Mouse (Mus musculus): Measurements from ENCODE around the gene Tpm3. TPM values are rescaled to one million over a fixed set of nuclear protein-coding genes. Genes with fewer than 3 reads are reported as not detected.

Tpm3 gene
- polyA plus RNA-seq, 1 experiment = 665 TPM

DNA sequence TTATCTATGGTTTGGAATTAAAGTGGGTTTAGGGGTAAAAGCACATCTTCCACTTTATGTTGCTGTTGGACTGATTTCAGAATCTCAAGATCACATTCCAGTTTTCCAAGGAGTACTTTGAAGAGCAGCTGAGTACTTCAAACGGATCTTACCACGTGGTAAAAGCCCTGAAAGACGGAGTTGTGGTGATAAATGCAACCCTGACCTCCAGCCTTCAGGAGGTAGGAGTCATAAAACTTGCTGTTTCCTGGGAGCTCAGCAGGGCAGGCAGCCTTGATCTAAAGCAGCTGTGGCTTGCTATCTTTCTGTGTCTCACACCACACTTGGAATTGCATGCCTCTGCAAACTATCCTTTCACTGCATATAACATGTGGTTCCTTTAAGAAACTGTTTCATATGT, 62.0 kb downstream of the Tpm3 start:
- Histone ChIP-seq H3K4me3 (replicated peaks; ENCODE audit: control insufficient read depth, low read depth, low read length) (no peak overlapping the region), H3K4me1 (ENCODE audit: control insufficient read depth, insufficient read depth, low read length) (no peaks in the 10 kb centered on the region), H3K27ac (ENCODE audit: control insufficient read depth, insufficient read depth, low read depth, low read length, poor library complexity) (no peak overlapping the region)
- WGBS = 82% methylated on average over 3 of the region's 3 CpGs
- TF ChIP-seq CTCF (IDR thresholded peaks at IDR 0.05; ENCODE audit: control insufficient read depth, insufficient read depth, low read length) (no peak), POLR2A (IDR thresholded peaks at IDR 0.05; ENCODE audit: borderline replicate concordance, control insufficient read depth, low read depth, low read length) (no peak)

DNA sequence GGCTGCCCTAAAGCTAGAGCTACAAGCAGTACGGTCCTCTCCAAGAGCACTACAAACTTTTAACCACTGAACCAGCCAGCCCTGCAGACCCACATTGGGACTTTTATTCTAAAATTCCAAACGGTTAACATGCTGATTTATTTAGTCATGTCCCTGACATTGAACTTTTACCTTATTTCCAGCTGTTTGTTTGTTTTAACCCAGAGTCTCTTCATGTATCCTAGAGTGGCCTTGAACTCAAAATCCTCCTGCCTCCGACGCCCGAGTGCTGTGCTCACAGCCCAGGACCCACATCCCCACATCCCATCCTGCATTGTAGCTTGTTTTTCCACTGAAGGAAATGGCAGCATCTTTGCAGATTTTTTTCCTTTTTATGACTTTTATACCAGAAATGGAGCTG, 62.5 kb downstream of the Tpm3 start:
- WGBS = 83% methylated on average over 5 of the region's 5 CpGs

DNA sequence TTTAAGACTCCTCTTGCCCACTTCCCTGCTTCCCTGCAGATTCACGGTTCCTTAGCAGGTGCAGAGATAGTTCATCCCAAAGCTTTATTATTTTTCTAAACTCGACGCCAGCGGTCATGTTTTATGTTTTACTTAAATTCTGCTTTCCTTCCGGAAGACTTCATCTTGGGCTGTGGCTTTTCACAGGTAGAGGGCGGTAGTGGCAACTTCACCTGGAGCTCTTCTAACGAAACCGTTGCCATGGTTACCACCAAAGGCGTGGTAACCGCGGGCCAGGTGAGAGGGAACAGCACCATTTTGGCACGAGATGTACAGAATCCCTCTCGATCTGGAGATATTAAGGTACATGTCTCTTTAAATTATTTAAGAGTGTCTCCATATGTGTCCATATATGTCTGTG, 64.2 kb downstream of the Tpm3 start:
- no peak overlapping the region for H3K27ac ChIP-seq (ENCODE audit: control insufficient read depth, insufficient read depth, low read depth, low read length, poor library complexity)
- TF ChIP-seq CTCF (IDR thresholded peaks at IDR 0.05; ENCODE audit: control insufficient read depth, insufficient read depth, low read length) (no peak), POLR2A (IDR thresholded peaks at IDR 0.05; ENCODE audit: borderline replicate concordance, control insufficient read depth, low read depth, low read length) (no peak)
- H3K4me3 ChIP-seq (replicated peaks; ENCODE audit: control insufficient read depth, low read depth, low read length) = no peak overlapping the region
- 60% methylated on average over 13 of the region's 13 CpGs for WGBS
- no peaks in the 10 kb centered on the region for H3K4me1 ChIP-seq (ENCODE audit: control insufficient read depth, insufficient read depth, low read length)

More for the DNA sequence above, 62.5 kb downstream of the Tpm3 start:
- H3K27ac ChIP-seq (ENCODE audit: control insufficient read depth, insufficient read depth, low read depth, low read length, poor library complexity) = no peak overlapping the region
- TF ChIP-seq CTCF (IDR thresholded peaks at IDR 0.05; ENCODE audit: control insufficient read depth, insufficient read depth, low read length) (no peak), POLR2A (IDR thresholded peaks at IDR 0.05; ENCODE audit: borderline replicate concordance, control insufficient read depth, low read depth, low read length) (no peak)
- H3K4me1 ChIP-seq (ENCODE audit: control insufficient read depth, insufficient read depth, low read length) = no peaks in the 10 kb centered on the region
- no peak overlapping the region for H3K4me3 ChIP-seq (replicated peaks; ENCODE audit: control insufficient read depth, low read depth, low read length)

DNA sequence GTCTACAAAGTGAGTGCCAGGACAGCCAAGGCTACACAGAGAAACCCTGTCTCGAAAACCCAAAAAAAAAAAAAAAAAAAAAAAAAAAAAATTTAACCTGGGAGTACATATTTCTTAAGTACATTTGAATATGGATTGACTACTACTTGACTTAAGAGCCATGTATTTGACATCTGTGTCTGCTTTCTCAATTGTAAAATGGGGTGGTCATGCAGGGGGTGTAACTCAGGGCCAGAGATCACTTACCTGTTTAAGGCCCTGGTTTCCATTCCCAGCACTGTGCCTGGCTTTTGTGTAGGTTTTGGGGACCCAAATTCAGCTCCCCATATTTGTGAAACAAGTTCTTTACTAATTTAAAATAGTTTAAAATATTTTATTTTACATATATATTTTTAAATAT, 65.2 kb downstream of the Tpm3 start:
- H3K4me3 ChIP-seq (replicated peaks; ENCODE audit: control insufficient read depth, low read depth, low read length) = no peak overlapping the region
- no peak for TF ChIP-seq CTCF (IDR thresholded peaks at IDR 0.05; ENCODE audit: control insufficient read depth, insufficient read depth, low read length)
- TF ChIP-seq POLR2A (IDR thresholded peaks at IDR 0.05; ENCODE audit: borderline replicate concordance, control insufficient read depth, low read depth, low read length) = no peak
- WGBS = 50% methylated on average over 1 of the region's 1 CpGs

DNA sequence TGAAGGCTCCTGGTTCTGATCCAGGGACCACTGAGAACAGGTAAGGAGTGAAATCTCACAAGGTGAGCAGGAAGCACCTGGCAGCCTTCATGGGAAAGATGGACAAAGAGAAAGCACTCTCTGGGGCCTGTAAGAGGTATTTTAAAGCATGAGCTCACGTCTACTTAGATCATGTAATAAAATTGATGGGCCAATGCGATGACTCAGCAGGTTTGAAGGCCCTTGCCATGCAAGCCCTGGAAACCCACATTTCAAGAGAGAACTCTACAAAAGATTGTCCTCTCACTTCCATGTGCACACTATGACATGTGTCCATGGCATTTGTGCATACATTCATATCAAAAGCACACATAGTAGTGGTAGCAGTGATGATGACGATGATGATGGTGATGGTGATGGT, 67.5 kb downstream of the Tpm3 start:
- Histone ChIP-seq H3K4me1 (ENCODE audit: control insufficient read depth, insufficient read depth, low read length) (no peaks in the 10 kb centered on the region), H3K27ac (ENCODE audit: control insufficient read depth, insufficient read depth, low read depth, low read length, poor library complexity) (no peak overlapping the region), H3K4me3 (replicated peaks; ENCODE audit: control insufficient read depth, low read depth, low read length) (no peak overlapping the region)
- WGBS = 78% methylated on average over 3 of the region's 3 CpGs
- no peak for TF ChIP-seq CTCF (IDR thresholded peaks at IDR 0.05; ENCODE audit: control insufficient read depth, insufficient read depth, low read length)
- TF ChIP-seq POLR2A (IDR thresholded peaks at IDR 0.05; ENCODE audit: borderline replicate concordance, control insufficient read depth, low read depth, low read length) = no peak

More for the DNA sequence above, 65.2 kb downstream of the Tpm3 start:
- H3K4me1 ChIP-seq (ENCODE audit: control insufficient read depth, insufficient read depth, low read length) = no peaks in the 10 kb centered on the region
- no peak overlapping the region for H3K27ac ChIP-seq (ENCODE audit: control insufficient read depth, insufficient read depth, low read depth, low read length, poor library complexity)

DNA sequence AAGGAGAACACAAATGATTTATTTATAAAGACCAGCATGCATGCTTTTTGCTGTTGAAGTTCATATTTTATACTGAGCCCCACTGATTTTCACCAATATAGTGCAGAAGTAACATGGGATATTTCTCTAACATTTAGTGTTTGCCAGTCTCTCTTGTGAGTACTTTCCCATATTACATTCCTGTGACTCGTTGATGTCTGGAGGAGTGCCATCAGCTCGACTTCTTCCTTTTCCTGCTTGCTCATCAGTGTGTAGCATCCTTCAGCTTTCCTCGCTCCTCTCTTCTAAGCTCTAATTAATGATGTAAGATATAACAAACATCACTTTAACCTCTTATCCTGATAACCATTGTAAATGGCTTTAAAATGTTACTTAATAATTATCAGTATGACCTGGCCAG, 73.0 kb downstream of the Tpm3 start:
- 58% methylated on average over 3 of the region's 3 CpGs for WGBS
- H3K27ac ChIP-seq (ENCODE audit: control insufficient read depth, insufficient read depth, low read depth, low read length, poor library complexity) = no peak overlapping the region
- no peaks in the 10 kb centered on the region for H3K4me1 ChIP-seq (ENCODE audit: control insufficient read depth, insufficient read depth, low read length)
- H3K4me3 ChIP-seq (replicated peaks; ENCODE audit: control insufficient read depth, low read depth, low read length) = no peak overlapping the region
- TF ChIP-seq POLR2A (IDR thresholded peaks at IDR 0.05; ENCODE audit: borderline replicate concordance, control insufficient read depth, low read depth, low read length) (no peak), CTCF (IDR thresholded peaks at IDR 0.05; ENCODE audit: control insufficient read depth, insufficient read depth, low read length) (no peak)

DNA sequence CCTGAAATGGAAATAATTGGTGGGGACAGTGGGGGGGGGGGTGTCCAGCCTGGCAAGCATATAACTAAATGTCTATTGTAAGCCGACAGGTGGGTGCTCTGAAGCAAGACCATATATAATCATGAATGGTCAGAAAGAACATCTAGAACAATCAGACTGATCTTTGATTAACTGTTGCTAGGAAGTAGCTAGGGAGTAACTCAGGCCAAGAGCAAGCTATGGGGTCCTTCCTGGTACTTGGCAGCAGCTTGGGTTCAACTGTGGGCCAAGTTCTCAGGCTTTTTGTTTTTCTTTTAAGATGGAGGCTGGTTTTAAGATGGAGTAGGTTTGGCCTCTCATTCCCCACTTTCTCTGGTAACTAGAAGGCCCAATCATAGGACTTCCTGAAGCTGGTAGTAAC, 74.2 kb downstream of the Tpm3 start:
- no peaks in the 10 kb centered on the region for H3K4me1 ChIP-seq (ENCODE audit: control insufficient read depth, insufficient read depth, low read length)
- H3K27ac ChIP-seq (ENCODE audit: control insufficient read depth, insufficient read depth, low read depth, low read length, poor library complexity) = no peak overlapping the region
- H3K4me3 ChIP-seq (replicated peaks; ENCODE audit: control insufficient read depth, low read depth, low read length) = no peak overlapping the region
- 83% methylated on average over 1 of the region's 1 CpGs for WGBS
- TF ChIP-seq POLR2A (IDR thresholded peaks at IDR 0.05; ENCODE audit: borderline replicate concordance, control insufficient read depth, low read depth, low read length) (no peak), CTCF (IDR thresholded peaks at IDR 0.05; ENCODE audit: control insufficient read depth, insufficient read depth, low read length) (no peak)

Other genes starting within 250 kb of the Tpm3 start
- gene She, start 241.3 kb upstream of the Tpm3 start, polyA plus RNA-seq (2011; ENCODE audit: insufficient read depth, insufficient read length, low replicate concordance, missing spikeins) = 1.2 and 1.7 TPM in 2 replicates
- gene Il6ra, start 159.5 kb upstream of the Tpm3 start, polyA plus RNA-seq (2011; ENCODE audit: insufficient read depth, insufficient read length, low replicate concordance, missing spikeins) = 6.5 and 11.4 TPM in 2 replicates
- gene Atp8b2, start 109.1 kb upstream of the Tpm3 start, polyA plus RNA-seq (2011; ENCODE audit: insufficient read depth, insufficient read length, low replicate concordance, missing spikeins) = 9.0 and 30.6 TPM in 2 replicates
- 34.2 and 70.1 TPM in 2 replicates for gene Hax1, start 73.9 kb upstream of the Tpm3 start, polyA plus RNA-seq (2011; ENCODE audit: insufficient read depth, insufficient read length, low replicate concordance, missing spikeins)
- 31.4 and 49.9 TPM in 2 replicates for gene 4933434E20Rik, start 21.0 kb upstream of the Tpm3 start, polyA plus RNA-seq (2011; ENCODE audit: insufficient read depth, insufficient read length, low replicate concordance, missing spikeins)
- gene Ubap2l, start 20.0 kb upstream of the Tpm3 start, polyA plus RNA-seq (2011; ENCODE audit: insufficient read depth, insufficient read length, low replicate concordance, missing spikeins) = 57.2 and 89.7 TPM in 2 replicates
- gene Nup210l, start 31.5 kb downstream of the Tpm3 start, polyA plus RNA-seq (2011; ENCODE audit: insufficient read depth, insufficient read length, low replicate concordance, missing spikeins) = 0.79 and 1.5 TPM in 2 replicates
- gene Rps27, start 141.0 kb downstream of the Tpm3 start, polyA plus RNA-seq (2011; ENCODE audit: insufficient read depth, insufficient read length, low replicate concordance, missing spikeins) = 16.3 and 168 TPM in 2 replicates
- gene Rab13, start 141.0 kb downstream of the Tpm3 start, polyA plus RNA-seq (2011; ENCODE audit: insufficient read depth, insufficient read length, low replicate concordance, missing spikeins) = 11.5 and 13.0 TPM in 2 replicates
- 38.7 and 72.7 TPM in 2 replicates for gene Jtb, start 158.9 kb downstream of the Tpm3 start, polyA plus RNA-seq (2011; ENCODE audit: insufficient read depth, insufficient read length, low replicate concordance, missing spikeins)
- gene Creb3l4, start 170.9 kb downstream of the Tpm3 start, polyA plus RNA-seq (2011; ENCODE audit: insufficient read depth, insufficient read length, low replicate concordance, missing spikeins) = not detected in 2 replicates
- 11.6 and 29.3 TPM in 2 replicates for gene Slc39a1, start 175.5 kb downstream of the Tpm3 start, polyA plus RNA-seq (2011; ENCODE audit: insufficient read depth, insufficient read length, low replicate concordance, missing spikeins)
- gene Crtc2, start 181.5 kb downstream of the Tpm3 start, polyA plus RNA-seq (2011; ENCODE audit: insufficient read depth, insufficient read length, low replicate concordance, missing spikeins) = 45.5 and 67.3 TPM in 2 replicates
- gene Dennd4b, start 192.5 kb downstream of the Tpm3 start, polyA plus RNA-seq (2011; ENCODE audit: insufficient read depth, insufficient read length, low replicate concordance, missing spikeins) = 24.7 and 68.6 TPM in 2 replicates
- gene Gatad2b, start 220.5 kb downstream of the Tpm3 start, polyA plus RNA-seq (2011; ENCODE audit: insufficient read depth, insufficient read length, low replicate concordance, missing spikeins) = 13.9 and 17.5 TPM in 2 replicates

Data from bone marrow, adult 2 months (tissue).